Mouse (Mus musculus) thymus, postnatal 10 days (tissue): ENCODE measurements around the gene Trak1.

Source experiments
- DNase-seq, 2 experiments: peaks; one replicate each; pipeline ENCODE4 v3.0.0; 2021; ENCODE audit warnings: low spot score in 2 of 2

The Trak1 gene

GRCm38 (mm10) chr9:121477305-121477911 is 180.1 kb downstream of the Trak1 start:
- DNase-seq: peak; percentile 9 to 63

DNA sequence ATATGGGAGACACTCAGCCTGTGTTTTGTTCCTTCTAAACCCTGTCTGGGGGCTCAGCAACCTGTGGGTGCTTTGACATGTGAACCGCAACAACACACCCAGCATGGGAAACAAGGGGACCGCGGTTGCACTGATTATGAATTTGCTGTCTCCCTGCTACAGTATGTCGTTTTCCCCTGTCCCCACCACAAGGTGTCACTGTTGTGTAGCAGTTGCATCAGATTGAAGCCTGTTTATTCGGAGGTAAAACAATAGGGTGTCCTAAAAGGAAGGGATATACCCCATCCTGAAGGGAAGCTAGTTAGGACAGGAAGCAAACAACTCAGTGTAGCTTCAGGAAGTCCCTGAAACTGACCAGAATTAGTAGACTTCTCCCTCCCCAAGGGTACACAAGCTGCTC is 182.2 kb downstream of the Trak1 start:
- DNase-seq: peak; percentile 14 to 59

DNA sequence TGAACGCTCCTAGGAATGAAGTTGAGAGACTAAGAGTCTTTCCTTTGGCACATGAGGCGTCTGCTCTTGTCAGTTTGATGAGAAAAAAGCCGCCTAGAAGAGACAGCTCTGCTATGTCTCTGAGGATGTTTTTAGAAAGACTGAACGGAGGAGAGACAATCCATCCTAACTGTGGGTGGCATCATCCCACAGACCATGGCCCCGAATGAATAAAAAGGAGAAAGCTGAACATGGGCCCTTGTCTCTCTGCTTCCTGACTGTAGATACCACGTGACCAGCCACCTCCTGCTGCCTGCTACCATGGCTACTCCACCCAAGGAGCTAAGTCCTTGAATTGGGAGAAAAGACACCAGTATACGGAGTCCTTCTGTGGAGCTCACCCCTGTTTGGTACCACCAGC is 189.9 kb downstream of the Trak1 start:
- DNase-seq: no peak

- DNase-seq: no peak
These were observed 194.4 kb downstream of the Trak1 start for GRCm38 (mm10) chr9:121491592-121492240.

- no peak for DNase-seq
These were observed 196.9 kb downstream of the Trak1 start for GRCm38 (mm10) chr9:121494006-121494767.

DNA sequence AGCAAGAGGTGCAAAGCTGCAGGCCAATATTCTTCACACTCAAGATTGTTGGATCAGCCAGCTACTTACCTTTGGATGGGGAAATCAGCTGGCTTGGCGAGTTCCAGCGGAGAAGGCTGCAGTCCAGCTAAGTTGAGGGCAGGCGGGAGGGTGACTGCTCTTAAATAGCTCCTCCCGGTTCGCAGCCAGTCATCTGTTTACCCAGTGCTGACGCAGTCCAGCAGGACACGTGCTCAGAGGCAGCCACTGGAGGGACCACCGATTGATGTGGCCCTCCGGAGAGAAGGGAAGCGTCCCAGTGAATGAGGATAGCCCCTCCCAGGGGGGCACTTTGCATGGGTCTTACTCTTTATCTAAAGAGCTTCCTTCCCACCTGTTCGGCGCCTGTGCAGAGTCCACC is 198.2 kb downstream of the Trak1 start, which contains the start of gene Cck:
TSS of gene Cck (minus strand) at position 166 of the 400 bp plus-strand sequence.
- no peak for DNase-seq

DNA sequence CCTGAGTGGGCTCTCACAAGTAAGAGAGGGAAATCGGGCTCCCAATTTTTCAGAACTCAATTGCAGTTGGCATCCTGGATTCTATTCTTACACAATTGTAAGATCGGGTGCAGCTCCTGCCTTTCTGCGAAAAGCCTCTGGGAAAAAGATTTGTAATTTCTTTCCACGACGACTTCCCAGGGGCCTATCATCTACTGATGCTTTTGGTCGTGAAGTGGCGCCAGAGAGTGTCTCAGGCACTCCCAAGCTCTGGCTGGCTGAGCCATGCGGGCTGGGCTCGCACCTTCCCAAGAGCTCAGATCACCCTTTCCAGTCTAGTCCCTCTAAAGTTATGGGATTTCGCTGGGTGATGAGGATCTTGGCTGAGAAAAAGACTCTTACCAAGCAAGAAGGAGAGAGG is 198.8 kb downstream of the Trak1 start:
- no peak for DNase-seq

GRCm38 (mm10) chr9:121505346-121505745 is 208.0 kb downstream of the Trak1 start:
- no peak for DNase-seq

DNA sequence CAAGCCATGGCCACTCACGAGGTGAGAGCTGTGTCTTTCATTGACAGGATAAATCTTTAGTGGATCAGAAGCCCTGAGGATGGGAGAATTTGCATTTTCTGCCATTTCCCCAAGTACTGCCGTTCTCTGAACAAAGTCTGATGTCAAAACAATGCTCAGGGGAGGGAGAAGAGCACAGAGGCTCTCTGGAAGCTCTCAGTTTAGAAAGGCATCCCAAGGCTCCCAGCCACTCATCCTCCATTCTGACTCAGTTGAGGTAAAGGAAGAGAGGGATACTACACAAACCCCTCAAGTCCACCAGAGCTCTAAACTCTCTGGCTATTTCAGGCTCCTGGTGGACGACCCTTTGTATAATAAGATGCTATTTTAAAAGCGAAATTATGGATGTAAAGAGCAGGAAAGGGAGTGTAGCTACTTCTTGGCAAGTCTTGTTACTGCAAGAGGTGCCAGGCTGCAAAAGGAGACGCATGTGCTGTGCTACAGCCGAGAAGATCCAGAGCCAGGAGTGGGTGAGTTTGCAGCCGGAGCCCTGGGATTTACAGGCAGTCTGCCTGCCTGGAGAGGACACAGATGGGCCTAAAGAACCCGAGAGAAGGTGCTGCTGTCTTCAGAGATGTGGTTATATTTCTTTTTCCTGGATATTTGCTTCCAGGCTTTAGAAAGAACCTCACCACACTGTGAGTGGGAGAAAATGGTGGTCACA is 209.3 kb downstream of the Trak1 start:
- DNase-seq: no peak

GRCm38 (mm10) chr9:121511911-121512310 is 214.6 kb downstream of the Trak1 start:
- no peak for DNase-seq

- DNase-seq: no peak
These were observed 217.2 kb downstream of the Trak1 start for GRCm38 (mm10) chr9:121514462-121514861.

GRCm38 (mm10) chr9:121520047-121520446 is 222.7 kb downstream of the Trak1 start:
- no peak for DNase-seq
